Mouse (Mus musculus): Measurements from ENCODE around the gene Tamm41.

DNA sequence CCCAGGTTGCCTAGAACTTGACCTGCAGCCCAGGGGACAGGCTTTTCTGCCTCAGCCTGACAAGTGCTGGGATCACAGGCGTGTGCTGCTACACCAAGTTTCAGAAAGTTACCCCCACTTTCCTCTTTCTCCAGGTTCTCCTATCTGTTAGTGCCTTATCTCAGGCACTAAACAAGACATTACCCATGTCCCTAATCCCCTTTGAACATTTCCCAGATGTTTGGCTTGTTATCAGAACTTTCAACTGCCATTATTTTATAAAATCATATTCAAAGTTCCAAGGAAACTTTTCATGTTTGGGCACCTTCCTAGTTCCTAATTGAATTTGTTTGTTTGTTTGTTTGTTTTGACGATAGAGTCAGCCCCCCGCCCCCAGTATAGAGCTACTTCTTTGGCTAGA is 71.9 kb downstream of the Tamm41 start:
- TF ChIP-seq CTCF (conservative IDR thresholded peaks at IDR 0.05; ENCODE audit: insufficient read depth, insufficient read length, low read depth, low read length) (no peak), POLR2A (IDR thresholded peaks at IDR 0.05; ENCODE audit: low read depth, low read length) (no peak)
